22 mouse cellular contexts compared by ENCODE assay signal in genomic region chr4:114973229-114973740, GRCm38 (mm10). TPM values are rescaled to one million over a fixed set of nuclear protein-coding genes. Genes with fewer than 3 reads are reported as not detected.
"Had no signal": no experiment of that assay in that cellular context is flagged by ENCODE, and none has a peak within 500 bp of the region (broad histone marks: within the 10 kb centered on the region; RNA-seq: fewer than 3 reads in every experiment).

No protein-coding gene starts in this region.

- DNase-seq: kidney, adult 18-20 months; kidney, postnatal 14 days; layer of hippocampus, adult 9-11 months; layer of hippocampus, postnatal 36 days; liver; lung, adult 2 months; lung, postnatal 36 days; thymus, adult 18-20 months; thymus, postnatal 14 days had no signal

- H3K4me2 ChIP-seq: intestine, embryonic 15.5 days; limb, embryonic 12.5 days; midbrain, embryonic 12.5 days had no signal

- H3K9ac ChIP-seq: intestine, embryonic 15.5 days; limb, embryonic 12.5 days; liver, embryonic 14.5 days; midbrain, embryonic 12.5 days had no signal

- H3K4me1 ChIP-seq: intestine, embryonic 15.5 days; limb, embryonic 12.5 days; midbrain, embryonic 12.5 days had no signal

- H3K36me3 ChIP-seq: intestine, embryonic 15.5 days had no signal

- H3K9me3 ChIP-seq: intestine, embryonic 15.5 days; limb, embryonic 12.5 days; midbrain, embryonic 12.5 days had no signal

- ATAC-seq: intestine, embryonic 15.5 days; lung, postnatal 0 days; midbrain, embryonic 16.5 days had no signal

- H3K27ac ChIP-seq: intestine, embryonic 15.5 days; limb, embryonic 12.5 days; liver, embryonic 14.5 days; midbrain, embryonic 12.5 days had no signal

- H3K4me3 ChIP-seq: intestine, embryonic 15.5 days; limb, embryonic 12.5 days; midbrain, embryonic 12.5 days had no signal

- H3K27me3 ChIP-seq: intestine, embryonic 15.5 days; limb, embryonic 12.5 days; midbrain, embryonic 12.5 days had no signal

RNA-seq across cellular contexts. Expression of gene Foxe3, which starts 47.5 kb away (rescaled TPM):
- total RNA-seq: layer of hippocampus, postnatal 36 days; left cerebral cortex, adult 8-10 months; left cerebral cortex, postnatal 25 days; megakaryocyte-erythroid progenitor cell, adult 5-6 weeks had no signal
- polyA plus RNA-seq: intestine, embryonic 15.5 days; kidney, embryonic 14.5 days; large intestine, adult 2 months; limb, embryonic 12.5 days; liver, embryonic 14.5 days; lung, adult 2 months; lung, postnatal 0 days; midbrain, embryonic 16.5 days; neural tube, embryonic 14.5 days; stomach, embryonic 14.5 days had no signal
